Mouse (Mus musculus): ENCODE data around the gene Psmd11. TPM values are rescaled to one million over a fixed set of nuclear protein-coding genes. Genes with fewer than 3 reads are reported as not detected.

The Psmd11 gene
- total and polyA plus RNA-seq, 2 experiments from 2014 or later: 24.6 to 278 TPM

DNA sequence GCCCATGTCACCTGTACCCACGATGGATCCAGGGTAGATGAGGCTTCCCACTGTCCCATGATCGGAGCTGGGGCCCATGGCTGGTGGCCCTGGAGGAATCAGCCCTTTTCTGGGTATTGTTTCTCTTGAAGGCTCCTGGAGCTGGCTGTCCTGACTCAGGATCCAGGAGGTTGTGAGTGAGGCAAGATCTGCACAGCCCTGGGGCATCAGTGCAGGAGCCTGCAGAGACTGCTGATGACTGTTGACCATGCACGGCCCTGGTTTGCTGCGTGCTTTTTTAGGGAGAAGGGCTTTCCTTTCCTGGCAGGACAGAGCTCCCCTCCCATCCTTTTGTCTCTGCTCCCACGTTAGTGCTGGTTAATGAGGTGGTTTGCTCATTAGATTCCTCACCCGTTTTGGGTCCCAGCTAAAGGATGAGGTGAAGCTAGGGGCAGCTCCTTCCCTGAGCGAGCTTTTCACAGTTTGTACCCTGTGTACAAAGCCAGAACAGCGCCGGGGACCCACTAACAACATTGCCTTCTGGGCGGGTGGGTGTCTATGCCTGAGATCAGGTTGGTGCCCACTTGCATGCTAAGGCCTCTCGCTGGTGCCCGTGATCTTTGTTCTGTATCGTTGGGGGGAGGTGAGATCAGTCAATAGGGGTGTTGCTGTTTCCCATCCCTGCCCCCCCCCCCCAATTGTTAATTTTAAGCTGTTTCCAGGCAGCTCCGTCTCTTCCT, 50.4 kb downstream of the Psmd11 start:
- no peaks in the 10 kb centered on the region for H3K9me3 ChIP-seq (ENCODE audit: low read length)
- H3K27me3 ChIP-seq (ENCODE audit: insufficient read depth, low read length): no peaks in the 10 kb centered on the region
- H3K4me1 ChIP-seq (ENCODE audit: insufficient read depth, low read length): peaks cover 20% of the 10 kb centered on the region; the same call in 1 of the 2 replicates
- no peak for TF ChIP-seq CTCF (IDR thresholded peaks at IDR 0.05)
- H3K27ac ChIP-seq (ENCODE audit: low read depth, low read length): peak overlapping the region; percentile 75
- peak overlapping the region; percentile 89 for H3K4me3 ChIP-seq (ENCODE audit: low read depth, low read length)
- peak overlapping the region; percentile 91 for H3K4me2 ChIP-seq (ENCODE audit: low read depth, low read length, poor library complexity, severe bottlenecking)
- peaks cover 3% of the 10 kb centered on the region; the same call in 1 of the 2 replicates for H3K36me3 ChIP-seq (ENCODE audit: insufficient read depth, low read length)
- WGBS: 20% methylated on average over 14 of the region's 14 CpGs
- no peak for ATAC-seq (ENCODE audit: low FRiP score)
- peak overlapping the region; percentile 93 for H3K9ac ChIP-seq (replicated peaks; ENCODE audit: low read length, poor library complexity, severe bottlenecking)
- DNase-seq (ENCODE audit: low spot score): no peak

GRCm38 (mm10) chr11:80479425-80479824, 51.0 kb downstream of the Psmd11 start:
- ATAC-seq (ENCODE audit: low FRiP score): no peak
- H3K9me3 ChIP-seq (ENCODE audit: low read length): no peaks in the 10 kb centered on the region
- no peak for TF ChIP-seq CTCF (IDR thresholded peaks at IDR 0.05)
- H3K27me3 ChIP-seq (ENCODE audit: insufficient read depth, low read length): no peaks in the 10 kb centered on the region
- peak overlapping the region; percentile 91 for H3K4me2 ChIP-seq (ENCODE audit: low read depth, low read length, poor library complexity, severe bottlenecking)
- peak overlapping the region; percentile 75 for H3K27ac ChIP-seq (ENCODE audit: low read depth, low read length)
- DNase-seq (ENCODE audit: low spot score): no peak
- 32% methylated on average over 5 of the region's 5 CpGs for WGBS
- H3K9ac ChIP-seq (replicated peaks; ENCODE audit: low read length, poor library complexity, severe bottlenecking): peak overlapping the region; percentile 93
- H3K4me3 ChIP-seq (ENCODE audit: low read depth, low read length): peak overlapping the region; percentile 89
- H3K36me3 ChIP-seq (ENCODE audit: insufficient read depth, low read length): peaks cover 3% of the 10 kb centered on the region; the same call in 1 of the 2 replicates
- H3K4me1 ChIP-seq (ENCODE audit: insufficient read depth, low read length): peaks cover 24% of the 10 kb centered on the region; the same call in 1 of the 2 replicates

- Histone ChIP-seq H3K9ac (replicated peaks; ENCODE audit: low read length, poor library complexity, severe bottlenecking) (peak overlapping the region; percentile 93), H3K27me3 (ENCODE audit: insufficient read depth, low read length) (no peaks in the 10 kb centered on the region), H3K9me3 (ENCODE audit: low read length) (no peaks in the 10 kb centered on the region), H3K4me2 (ENCODE audit: low read depth, low read length, poor library complexity, severe bottlenecking) (peak overlapping the region; percentile 91), H3K36me3 (ENCODE audit: insufficient read depth, low read length) (peaks cover 3% of the 10 kb centered on the region; the same call in 1 of the 2 replicates), H3K4me3 (ENCODE audit: low read depth, low read length) (peak overlapping the region; percentile 89), H3K27ac (ENCODE audit: low read depth, low read length) (peak overlapping the region; percentile 75), H3K4me1 (ENCODE audit: insufficient read depth, low read length) (peaks cover 31% of the 10 kb centered on the region)
- ATAC-seq (ENCODE audit: low FRiP score) (no peak), DNase-seq (ENCODE audit: low spot score) (no peak)
- TF ChIP-seq CTCF (IDR thresholded peaks at IDR 0.05): no peak
- WGBS: 30% methylated on average over 31 of the region's 31 CpGs
Measured at GRCm38 (mm10) chr11:80479906-80480866, 51.8 kb downstream of the Psmd11 start.

- H3K4me1 ChIP-seq (ENCODE audit: insufficient read depth, low read length): peaks cover 41% of the 10 kb centered on the region
- TF ChIP-seq CTCF (IDR thresholded peaks at IDR 0.05): no peak
- peak overlapping the region; percentile 59 for H3K9ac ChIP-seq (replicated peaks; ENCODE audit: low read length, poor library complexity, severe bottlenecking)
- peak overlapping the region; percentile 89 for H3K4me3 ChIP-seq (ENCODE audit: low read depth, low read length)
- H3K36me3 ChIP-seq (ENCODE audit: insufficient read depth, low read length): peaks cover 3% of the 10 kb centered on the region; the same call in 1 of the 2 replicates
- H3K9me3 ChIP-seq (ENCODE audit: low read length): no peaks in the 10 kb centered on the region
- DNase-seq (ENCODE audit: low spot score): no peak
- H3K27me3 ChIP-seq (ENCODE audit: insufficient read depth, low read length): no peaks in the 10 kb centered on the region
- 39% methylated on average over 13 of the region's 13 CpGs for WGBS
- ATAC-seq (ENCODE audit: low FRiP score): no peak
- H3K4me2 ChIP-seq (ENCODE audit: low read depth, low read length, poor library complexity, severe bottlenecking): peak overlapping the region; percentile 91
- peak overlapping the region; percentile 55 for H3K27ac ChIP-seq (ENCODE audit: low read depth, low read length)
Measured at GRCm38 (mm10) chr11:80481409-80482050, 53.1 kb downstream of the Psmd11 start.

- peaks cover 41% of the 10 kb centered on the region for H3K4me1 ChIP-seq (ENCODE audit: insufficient read depth, low read length)
- peak overlapping the region; percentile 91 for H3K4me2 ChIP-seq (ENCODE audit: low read depth, low read length, poor library complexity, severe bottlenecking)
- no peak overlapping the region for H3K9ac ChIP-seq (replicated peaks; ENCODE audit: low read length, poor library complexity, severe bottlenecking)
- peaks cover 3% of the 10 kb centered on the region; the same call in 1 of the 2 replicates for H3K36me3 ChIP-seq (ENCODE audit: insufficient read depth, low read length)
- no peaks in the 10 kb centered on the region for H3K9me3 ChIP-seq (ENCODE audit: low read length)
- H3K27me3 ChIP-seq (ENCODE audit: insufficient read depth, low read length): no peaks in the 10 kb centered on the region
- ATAC-seq (ENCODE audit: low FRiP score): no peak
- H3K27ac ChIP-seq (ENCODE audit: low read depth, low read length): no peak overlapping the region
- no peak for DNase-seq (ENCODE audit: low spot score)
- 64% methylated on average over 10 of the region's 10 CpGs for whole genome bisulfite sequencing
- peak overlapping the region; percentile 89; the same call in 1 of the 2 replicates for H3K4me3 ChIP-seq (ENCODE audit: low read depth, low read length)
- no peak for TF ChIP-seq CTCF (IDR thresholded peaks at IDR 0.05)
Measured at GRCm38 (mm10) chr11:80482347-80482746, 53.9 kb downstream of the Psmd11 start.
